Mouse (Mus musculus) gonadal fat pad, adult 2 months (tissue): ENCODE measurements around the gene Cpeb3. TPM values are rescaled to one million over a fixed set of nuclear protein-coding genes. Genes with fewer than 3 reads are reported as not detected.
"Not testable (repeated sequence)": the region's sequence is repeated elsewhere in the genome, so short reads cannot be mapped to it uniquely, and the experiment has no call there.

ENCODE experiments used
- DNase-seq: peaks from one replicate; pipeline ENCODE4 v3.0.0-alpha.2; 2012; ENCODE audit warnings: low read depth
- polyA plus RNA-seq: library from polyadenylated mRNA; depleted of rRNA; stranded (reverse); fragments of >200 nt; gene quantifications from 2 replicates; pipeline ENCODE4 v1.2.3, GENCODE M21; 2012

Cpeb3 gene
- polyA plus RNA-seq, 1 experiment, result 8.0 TPM

GRCm38 (mm10) chr19:37156040-37156439 lies 52.4 kb downstream of the Cpeb3 start:
- DNase-seq, result no peak

- DNase-seq, result no peak
Measured at GRCm38 (mm10) chr19:37147145-37147544, 61.3 kb downstream of the Cpeb3 start.

- no peak for DNase-seq
Measured at GRCm38 (mm10) chr19:37145846-37146245, 62.6 kb downstream of the Cpeb3 start.

GRCm38 (mm10) chr19:37145401-37145800 lies 63.0 kb downstream of the Cpeb3 start:
- DNase-seq, result no peak

GRCm38 (mm10) chr19:37141623-37142022 lies 66.8 kb downstream of the Cpeb3 start:
- DNase-seq, result no peak

GRCm38 (mm10) chr19:37137133-37137532 lies 71.3 kb downstream of the Cpeb3 start:
- DNase-seq, result no peak

- DNase-seq, result not testable (repeated sequence)
Measured at GRCm38 (mm10) chr19:37135459-37135858, 72.9 kb downstream of the Cpeb3 start.

GRCm38 (mm10) chr19:37133666-37134065 lies 74.7 kb downstream of the Cpeb3 start:
- DNase-seq, result no peak

- DNase-seq, result no peak
Measured at GRCm38 (mm10) chr19:37131660-37132059, 76.7 kb downstream of the Cpeb3 start.

- no peak for DNase-seq
Measured at GRCm38 (mm10) chr19:37128461-37128860, 79.9 kb downstream of the Cpeb3 start.

- no peak for DNase-seq
Measured at GRCm38 (mm10) chr19:37127018-37127567, 81.3 kb downstream of the Cpeb3 start.

GRCm38 (mm10) chr19:37124961-37125360 lies 83.4 kb downstream of the Cpeb3 start:
- no peak for DNase-seq

GRCm38 (mm10) chr19:37119281-37119680 lies 89.1 kb downstream of the Cpeb3 start:
- no peak for DNase-seq

GRCm38 (mm10) chr19:37115824-37116223 lies 92.6 kb downstream of the Cpeb3 start:
- no peak for DNase-seq

- DNase-seq, result no peak
Measured at GRCm38 (mm10) chr19:37115374-37115773, 93.0 kb downstream of the Cpeb3 start.

GRCm38 (mm10) chr19:37111831-37112230 lies 96.6 kb downstream of the Cpeb3 start:
- no peak for DNase-seq

- DNase-seq, result no peak
Measured at GRCm38 (mm10) chr19:37110494-37110893, 97.9 kb downstream of the Cpeb3 start.

GRCm38 (mm10) chr19:37109853-37110252 lies 98.5 kb downstream of the Cpeb3 start:
- DNase-seq, result no peak

- DNase-seq, result no peak
Measured at GRCm38 (mm10) chr19:37100689-37101088, 107.7 kb downstream of the Cpeb3 start.

GRCm38 (mm10) chr19:37095666-37096330 lies 112.6 kb downstream of the Cpeb3 start:
- DNase-seq, result no peak

- no peak for DNase-seq
Measured at GRCm38 (mm10) chr19:37093181-37093580, 115.2 kb downstream of the Cpeb3 start.

- no peak for DNase-seq
Measured at GRCm38 (mm10) chr19:37090146-37091061, 118.0 kb downstream of the Cpeb3 start.
